Mouse (Mus musculus): ENCODE data around the gene Npw. TPM values are rescaled to one million over a fixed set of nuclear protein-coding genes. Genes with fewer than 3 reads are reported as not detected.
"Not testable (repeated sequence)": the region's sequence is repeated elsewhere in the genome, so short reads cannot be mapped to it uniquely, and the experiment has no call there.

The Npw gene
- polyA plus RNA-seq, 1 experiment from 2014 or later = 0.88 TPM

DNA sequence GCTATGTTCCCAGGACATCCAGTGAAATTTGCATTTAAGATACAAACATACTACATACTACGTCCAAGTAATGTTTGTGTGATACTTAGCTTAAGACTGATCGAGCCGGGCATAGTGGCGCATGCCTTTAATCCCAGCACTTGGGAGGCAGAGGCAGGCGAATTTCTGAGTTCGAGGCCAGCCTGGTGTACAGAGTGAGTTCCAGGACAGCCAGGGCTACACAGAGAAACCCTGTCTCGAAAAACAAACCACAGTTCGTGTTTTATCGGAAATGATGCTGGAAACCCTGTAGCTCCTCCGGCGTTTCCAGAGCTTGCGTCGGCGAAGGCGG lies 10.9 kb upstream of the Npw start:
- 10% methylated on average over 15 of the region's 15 CpGs for WGBS
- not testable (repeated sequence) for H3K27me3 ChIP-seq (ENCODE audit: low read depth, poor library complexity, severe bottlenecking); H3K9me3 ChIP-seq (replicated peaks); DNase-seq (ENCODE audit: low spot score)
- Histone ChIP-seq H3K36me3 (peaks cover 13% of the 10 kb centered on the region), H3K27ac (peak overlapping the region; percentile 95), H3K4me1 (peaks cover 51% of the 10 kb centered on the region), H3K4me3 (peak overlapping the region; percentile 99)

DNA sequence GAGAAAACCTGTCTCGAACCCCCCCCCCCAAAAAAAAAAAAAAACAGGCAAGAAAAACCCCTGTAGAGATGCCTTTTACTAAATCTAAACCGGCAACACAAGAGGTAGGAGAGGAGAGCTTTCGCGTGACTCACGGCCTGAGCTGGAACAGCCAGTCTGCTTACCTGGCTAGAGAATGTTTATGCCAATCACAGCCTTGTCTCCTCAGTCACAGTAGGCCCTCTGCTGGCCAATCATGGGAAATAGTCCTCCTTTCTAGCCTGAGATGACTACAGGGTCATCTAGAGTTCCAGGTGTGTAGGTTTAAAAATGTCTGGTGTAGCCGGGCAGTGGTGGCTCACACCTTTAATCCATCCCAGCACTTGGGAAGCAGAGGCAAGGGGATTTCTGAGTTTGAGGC lies 9.2 kb upstream of the Npw start:
- Histone ChIP-seq H3K36me3 (no peaks in the 10 kb centered on the region), H3K9me3 (replicated peaks) (no peaks in the 10 kb centered on the region), H3K4me1 (peaks cover 39% of the 10 kb centered on the region), H3K4me3 (no peak overlapping the region), H3K27me3 (ENCODE audit: low read depth, poor library complexity, severe bottlenecking) (no peaks in the 10 kb centered on the region), H3K27ac (no peak overlapping the region)
- 24% methylated on average over 6 of the region's 6 CpGs for WGBS
- peak; percentile 55 for DNase-seq (ENCODE audit: low spot score)

DNA sequence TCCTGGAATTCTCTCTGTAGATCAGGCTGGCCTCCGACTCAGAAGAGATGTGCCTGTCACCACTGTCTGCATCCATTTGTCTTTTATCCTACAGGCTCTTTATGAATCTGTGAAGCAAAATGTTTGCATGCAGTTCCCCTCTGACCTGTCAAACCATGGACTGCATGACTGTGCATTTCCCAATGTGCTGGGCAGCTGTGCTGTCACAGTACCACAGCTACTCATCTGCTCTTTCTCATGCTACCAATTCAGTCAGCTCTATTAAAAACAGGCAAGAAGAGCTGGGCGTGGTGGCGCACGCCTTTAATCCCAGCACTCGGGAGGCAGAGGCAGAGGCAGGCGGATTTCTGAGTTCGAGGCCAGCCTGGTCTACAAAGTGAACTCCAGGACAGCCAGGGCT lies 8.8 kb upstream of the Npw start:
- H3K27me3 ChIP-seq (ENCODE audit: low read depth, poor library complexity, severe bottlenecking); DNase-seq (ENCODE audit: low spot score); H3K9me3 ChIP-seq (replicated peaks); H3K27ac ChIP-seq; H3K4me3 ChIP-seq; H3K36me3 ChIP-seq: not testable (repeated sequence)
- peaks cover 35% of the 10 kb centered on the region for H3K4me1 ChIP-seq
- 69% methylated on average over 7 of the region's 7 CpGs for WGBS

DNA sequence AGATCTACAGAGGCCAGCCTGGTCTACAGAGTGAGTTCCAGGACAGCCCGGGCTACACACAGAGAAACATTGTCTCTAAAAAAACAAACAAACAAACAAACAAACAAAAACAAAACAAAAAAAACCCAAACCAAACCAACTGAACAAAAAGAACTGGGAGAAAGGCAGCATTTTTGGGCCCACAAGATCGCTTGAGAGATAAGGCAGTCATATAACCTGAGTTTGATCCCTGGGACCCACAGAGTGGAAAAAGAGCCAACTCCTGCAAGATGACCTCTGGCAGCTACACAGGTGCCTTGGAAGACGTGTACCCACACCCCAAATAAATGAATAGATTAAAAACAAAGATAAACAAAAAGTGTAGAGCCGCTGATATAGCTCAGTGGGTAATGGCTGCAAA lies 3.3 kb downstream of the Npw start:
- H3K27me3 ChIP-seq (ENCODE audit: low read depth, poor library complexity, severe bottlenecking) = peaks cover 59% of the 10 kb centered on the region
- no peak overlapping the region for H3K27ac ChIP-seq
- H3K36me3 ChIP-seq = no peaks in the 10 kb centered on the region
- no peak overlapping the region for H3K4me3 ChIP-seq
- WGBS = 79% methylated on average over 4 of the region's 4 CpGs
- no peak for DNase-seq (ENCODE audit: low spot score)
- H3K9me3 ChIP-seq (replicated peaks) = no peaks in the 10 kb centered on the region
- peaks cover 32% of the 10 kb centered on the region for H3K4me1 ChIP-seq

DNA sequence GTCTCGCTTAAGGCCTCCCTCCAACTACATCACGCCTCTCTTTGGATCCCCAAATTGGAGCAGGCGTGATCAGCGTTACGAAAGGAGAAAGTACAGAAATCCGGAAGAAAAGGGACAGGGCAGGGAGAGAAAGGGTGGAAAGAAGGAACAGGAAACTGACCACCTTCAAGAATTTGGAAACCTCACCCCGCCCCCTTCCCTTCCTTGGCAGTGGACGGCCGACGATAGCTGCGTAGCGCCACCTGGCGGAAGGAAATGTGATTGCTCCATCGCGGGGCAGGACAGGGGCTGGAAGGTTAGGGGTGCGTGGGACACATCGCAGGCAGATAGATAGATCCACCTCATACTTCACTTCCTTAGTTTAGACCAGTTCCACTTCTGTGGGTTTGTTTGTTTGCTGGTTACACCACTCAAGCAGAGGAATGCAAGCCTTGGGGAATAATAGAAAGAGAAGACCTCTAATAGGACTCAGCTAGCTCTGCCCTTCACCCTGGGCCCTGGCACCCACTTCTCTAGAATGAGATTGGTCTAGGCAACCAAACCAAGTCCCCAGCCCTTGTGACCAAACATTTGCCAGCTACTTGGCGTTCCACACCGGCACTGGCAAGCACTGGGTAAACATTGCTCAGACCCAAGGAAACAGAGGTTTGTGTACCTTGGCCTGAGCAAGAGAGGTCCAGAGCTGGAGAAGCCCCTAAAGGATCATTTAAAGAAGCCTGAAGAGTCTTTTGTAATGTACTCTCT lies 4.1 kb downstream of the Npw start:
- Histone ChIP-seq H3K27ac (peak overlapping the region; percentile 81), H3K4me1 (peaks cover 40% of the 10 kb centered on the region), H3K4me3 (peak overlapping the region; percentile 48), H3K27me3 (ENCODE audit: low read depth, poor library complexity, severe bottlenecking) (peaks cover 51% of the 10 kb centered on the region), H3K9me3 (replicated peaks) (no peaks in the 10 kb centered on the region), H3K36me3 (no peaks in the 10 kb centered on the region)
- WGBS = 5% methylated on average over 19 of the region's 19 CpGs
- DNase-seq (ENCODE audit: low spot score) = peak; percentile 95

DNA sequence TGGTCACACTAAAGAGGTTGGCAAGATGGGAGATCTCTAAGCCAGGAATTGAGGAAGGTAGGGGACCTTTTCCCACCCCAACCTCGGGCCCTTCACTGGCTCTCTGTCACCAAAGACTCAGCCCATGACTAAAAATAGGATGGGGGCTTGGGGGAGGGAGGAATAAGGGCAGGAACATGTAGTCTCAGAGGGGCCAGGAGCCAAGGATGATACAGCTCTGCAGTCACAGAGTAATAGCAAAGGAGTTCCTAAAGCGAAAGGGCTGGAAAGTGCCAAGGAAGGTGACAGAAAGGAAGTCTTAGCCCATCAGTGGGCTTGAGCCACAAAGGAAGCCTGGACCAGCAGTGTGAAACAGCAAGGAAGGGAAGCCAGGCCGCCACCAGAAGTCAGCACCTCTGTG lies 6.4 kb downstream of the Npw start:
- WGBS = 77% methylated on average over 3 of the region's 3 CpGs
- Histone ChIP-seq H3K27ac (no peak overlapping the region), H3K4me3 (no peak overlapping the region), H3K36me3 (peaks cover 7% of the 10 kb centered on the region; the same call in 1 of the 2 replicates), H3K4me1 (peaks cover 42% of the 10 kb centered on the region), H3K27me3 (ENCODE audit: low read depth, poor library complexity, severe bottlenecking) (peaks cover 42% of the 10 kb centered on the region), H3K9me3 (replicated peaks) (no peaks in the 10 kb centered on the region)
- DNase-seq (ENCODE audit: low spot score) = no peak

DNA sequence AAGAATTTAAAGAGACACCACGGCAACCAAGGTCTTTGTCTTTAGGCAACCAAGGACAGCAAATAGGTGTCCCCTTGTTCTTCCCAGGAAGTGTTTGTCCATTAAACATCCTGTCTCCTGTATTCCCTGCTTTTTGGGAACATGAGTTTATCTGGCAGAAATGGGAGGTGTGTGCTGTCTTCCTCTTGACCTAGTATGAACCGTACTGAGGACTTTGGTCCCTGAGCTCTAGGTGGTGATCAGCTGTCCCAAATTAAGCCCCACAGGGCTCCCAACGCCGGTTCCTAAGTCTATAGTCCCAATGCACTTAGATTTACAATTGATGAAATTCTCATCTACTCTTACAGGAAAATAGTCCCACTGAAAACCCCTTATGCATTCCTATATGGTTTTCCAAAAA lies 7.5 kb downstream of the Npw start:
- peaks cover 32% of the 10 kb centered on the region for H3K27me3 ChIP-seq (ENCODE audit: low read depth, poor library complexity, severe bottlenecking)
- H3K27ac ChIP-seq = peak overlapping the region; percentile 90
- DNase-seq (ENCODE audit: low spot score) = no peak
- H3K36me3 ChIP-seq = peaks cover 14% of the 10 kb centered on the region; the same call in 1 of the 2 replicates
- H3K9me3 ChIP-seq (replicated peaks) = no peaks in the 10 kb centered on the region
- peaks cover 46% of the 10 kb centered on the region for H3K4me1 ChIP-seq
- 82% methylated on average over 4 of the region's 4 CpGs for WGBS
- peak overlapping the region; percentile 90 for H3K4me3 ChIP-seq

DNA sequence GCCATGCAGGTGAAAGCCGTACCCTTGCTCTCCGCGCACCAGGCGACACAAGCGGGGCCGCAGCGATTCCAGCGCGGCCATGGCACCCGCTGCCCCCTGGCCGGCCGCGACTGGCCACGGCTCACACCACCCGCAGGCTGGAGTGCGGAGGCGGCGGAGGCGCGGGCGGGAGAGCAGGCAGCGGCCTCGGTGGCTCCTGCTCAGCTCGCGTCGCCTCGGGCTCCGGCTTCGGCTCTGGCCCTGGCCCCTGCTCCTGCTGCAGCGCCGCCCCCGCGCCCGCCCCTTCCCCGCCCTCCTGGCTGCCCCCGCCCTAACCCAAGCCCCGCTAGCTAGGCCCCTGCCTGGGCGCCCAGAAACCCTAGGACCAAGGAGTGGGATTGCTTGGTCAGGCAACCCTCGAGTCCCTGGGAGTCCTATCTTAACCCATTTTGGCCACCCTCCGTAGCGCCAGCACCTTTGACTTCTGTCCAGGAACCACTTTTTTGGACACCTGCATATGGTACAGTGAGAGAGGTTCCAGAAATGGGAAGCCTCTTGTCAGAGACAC lies 8.1 kb downstream of the Npw start, which contains the start of gene Slc9a3r2:
Slc9a3r2 (minus strand) TSS at position 258 of the 547 bp plus-strand sequence.
- under 1% methylated on average over 39 of the region's 41 CpGs for WGBS
- Histone ChIP-seq H3K27me3 (ENCODE audit: low read depth, poor library complexity, severe bottlenecking) (peaks cover 32% of the 10 kb centered on the region), H3K36me3 (peaks cover 18% of the 10 kb centered on the region; the same call in 1 of the 2 replicates), H3K4me1 (peaks cover 52% of the 10 kb centered on the region), H3K27ac (peak within 1 kb of the TSS; percentile 90), H3K4me3 (peak within 1 kb of the TSS; percentile 90), H3K9me3 (replicated peaks) (no peaks in the 10 kb centered on the region)
- DNase-seq (ENCODE audit: low spot score) = peak; percentile 87

DNA sequence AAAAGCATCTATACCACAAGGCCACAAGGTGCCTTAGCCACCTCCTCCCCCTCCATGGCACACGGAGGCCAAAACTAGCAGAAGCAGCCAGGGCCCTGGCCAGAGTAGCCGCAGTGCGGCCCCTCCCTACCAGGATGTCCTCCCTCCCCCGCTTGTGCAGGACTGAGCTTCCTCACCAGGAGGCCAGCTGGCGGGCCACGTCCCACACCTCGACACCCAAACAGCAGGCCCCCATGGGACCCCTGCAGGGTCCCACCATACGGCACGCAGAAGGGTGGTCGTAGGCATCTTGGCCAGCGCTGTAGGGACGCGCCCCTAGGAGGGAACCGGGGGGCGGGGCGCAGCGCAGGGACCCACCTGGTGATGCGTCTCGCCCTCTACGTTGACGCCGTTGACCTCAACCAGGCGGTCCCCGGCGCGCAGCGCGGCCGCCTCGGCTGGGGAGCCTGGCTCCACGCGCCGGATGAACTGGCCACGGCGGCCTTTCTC lies 8.6 kb downstream of the Npw start:
- H3K27me3 ChIP-seq (ENCODE audit: low read depth, poor library complexity, severe bottlenecking) = peaks cover 32% of the 10 kb centered on the region
- WGBS = 2% methylated on average over 35 of the region's 35 CpGs
- no peaks in the 10 kb centered on the region for H3K9me3 ChIP-seq (replicated peaks)
- DNase-seq (ENCODE audit: low spot score) = no peak
- H3K36me3 ChIP-seq = peaks cover 21% of the 10 kb centered on the region; the same call in 1 of the 2 replicates
- H3K27ac ChIP-seq = peak overlapping the region; percentile 90
- H3K4me1 ChIP-seq = peaks cover 57% of the 10 kb centered on the region
- peak overlapping the region; percentile 90 for H3K4me3 ChIP-seq

DNA sequence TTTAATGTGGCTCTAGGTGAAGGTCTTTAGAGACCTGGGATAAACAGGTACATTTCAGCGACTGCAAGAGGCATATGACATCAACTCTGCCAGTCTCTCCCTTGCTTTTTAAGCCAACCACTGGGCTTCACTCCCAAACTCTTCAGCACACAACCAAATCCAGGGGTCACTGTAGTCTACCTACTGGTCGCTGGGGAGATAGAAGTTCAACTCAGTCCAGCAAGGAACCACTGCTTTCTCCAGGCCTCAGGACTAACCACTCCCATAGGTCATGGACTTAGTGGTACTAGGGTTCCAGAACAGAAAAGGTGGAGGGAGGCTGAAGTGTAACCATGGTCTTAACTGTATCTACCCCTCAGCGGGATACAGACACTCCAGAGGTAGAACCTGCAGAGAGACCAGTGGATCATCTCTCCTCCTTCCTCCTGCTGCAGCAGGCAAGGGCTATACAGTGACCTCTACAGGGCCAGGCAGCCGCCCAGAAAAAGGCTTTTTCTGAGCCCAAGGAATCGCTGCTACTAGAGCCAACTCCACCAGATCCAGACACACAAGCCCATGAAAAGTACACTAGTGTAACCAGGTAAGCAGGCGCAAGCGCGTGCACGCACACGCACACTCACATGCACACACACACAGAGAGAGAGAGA lies 9.4 kb downstream of the Npw start:
- no peaks in the 10 kb centered on the region for H3K9me3 ChIP-seq (replicated peaks)
- H3K4me3 ChIP-seq = peak overlapping the region; percentile 90
- no peak for DNase-seq (ENCODE audit: low spot score)
- peak overlapping the region; percentile 90 for H3K27ac ChIP-seq
- WGBS = 74% methylated on average over 10 of the region's 10 CpGs
- peaks cover 24% of the 10 kb centered on the region; the same call in 1 of the 2 replicates for H3K36me3 ChIP-seq
- peaks cover 61% of the 10 kb centered on the region for H3K4me1 ChIP-seq
- peaks cover 32% of the 10 kb centered on the region for H3K27me3 ChIP-seq (ENCODE audit: low read depth, poor library complexity, severe bottlenecking)

DNA sequence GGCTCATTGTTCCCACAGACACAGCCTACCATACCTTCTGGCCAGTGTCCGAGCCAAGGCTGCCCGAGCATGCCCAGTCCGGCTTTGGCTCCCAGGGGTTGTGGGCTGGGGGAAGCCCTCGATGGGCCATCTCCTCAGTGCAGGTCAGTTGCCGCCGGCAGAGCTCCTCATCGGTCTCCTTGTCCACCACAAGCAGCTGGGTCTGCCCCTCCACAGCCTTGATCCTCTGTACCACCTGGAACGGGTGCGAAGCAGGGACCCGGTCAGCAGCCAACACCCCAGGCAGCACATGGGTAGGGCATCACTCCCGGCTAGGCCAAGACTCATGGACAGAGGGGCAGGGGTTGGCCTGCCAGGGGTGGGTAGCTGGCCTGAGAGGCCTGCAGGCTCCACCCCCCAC lies 10.8 kb downstream of the Npw start:
- H3K36me3 ChIP-seq = peaks cover 30% of the 10 kb centered on the region; the same call in 1 of the 2 replicates
- DNase-seq (ENCODE audit: low spot score) = no peak
- 78% methylated on average over 11 of the region's 11 CpGs for WGBS
- peaks cover 32% of the 10 kb centered on the region for H3K27me3 ChIP-seq (ENCODE audit: low read depth, poor library complexity, severe bottlenecking)
- H3K27ac ChIP-seq = peak overlapping the region; percentile 8; the same call in 1 of the 2 replicates
- peaks cover 72% of the 10 kb centered on the region for H3K4me1 ChIP-seq
- H3K4me3 ChIP-seq = peak overlapping the region; percentile 8; the same call in 1 of the 2 replicates
- H3K9me3 ChIP-seq (replicated peaks) = no peaks in the 10 kb centered on the region

DNA sequence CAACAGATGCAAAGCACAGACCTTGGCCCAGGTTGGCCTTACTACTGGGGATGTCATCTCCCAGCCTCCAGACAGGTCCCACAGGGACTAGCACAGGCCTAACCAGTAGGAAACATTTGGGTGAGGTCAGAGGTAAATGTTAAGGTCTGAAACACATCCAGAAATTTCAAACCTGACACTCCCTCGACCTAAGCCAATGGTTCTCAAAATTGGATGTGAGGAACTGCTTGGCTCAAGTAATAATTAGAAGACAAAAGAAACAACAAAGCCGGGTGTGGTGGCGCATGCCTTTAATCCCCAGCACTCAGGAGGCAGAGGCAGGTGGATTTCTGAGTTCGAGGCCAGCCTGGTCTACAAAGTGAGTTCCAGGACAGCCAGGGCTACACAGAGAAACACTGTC lies 11.9 kb downstream of the Npw start:
- no peak for DNase-seq (ENCODE audit: low spot score)
- Histone ChIP-seq H3K9me3 (replicated peaks) (no peaks in the 10 kb centered on the region), H3K27ac (0 out of 2 replicates have a peak overlapping the region, but pooled peaks have one; percentile 75), H3K4me1 (peaks cover 77% of the 10 kb centered on the region), H3K4me3 (no peak overlapping the region), H3K27me3 (ENCODE audit: low read depth, poor library complexity, severe bottlenecking) (peaks cover 23% of the 10 kb centered on the region), H3K36me3 (peaks cover 40% of the 10 kb centered on the region)
- WGBS = 92% methylated on average over 4 of the region's 4 CpGs

DNA sequence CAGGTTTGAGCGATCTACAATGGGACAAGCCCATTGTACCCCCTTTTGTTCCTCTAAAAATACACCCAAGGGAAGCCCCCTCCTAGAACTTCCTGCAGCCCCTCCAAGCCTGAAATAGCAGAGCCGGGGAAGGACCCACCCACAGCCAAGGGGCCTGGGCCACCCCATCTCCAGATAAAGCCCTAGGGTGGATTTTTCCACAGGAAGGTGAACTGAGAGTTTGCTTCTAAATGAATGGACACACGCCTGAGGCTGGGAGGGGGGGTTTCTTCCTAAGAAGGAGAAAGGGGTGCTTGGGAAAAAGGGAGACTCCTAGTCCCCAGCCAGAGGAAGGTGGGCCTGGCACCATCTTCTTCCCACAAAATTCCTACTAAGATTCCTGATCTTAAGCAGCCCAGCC lies 12.3 kb downstream of the Npw start:
- 88% methylated on average over 3 of the region's 3 CpGs for WGBS
- Histone ChIP-seq H3K27ac (0 out of 2 replicates have a peak overlapping the region, but pooled peaks have one; percentile 75), H3K4me3 (no peak overlapping the region), H3K9me3 (replicated peaks) (no peaks in the 10 kb centered on the region), H3K27me3 (ENCODE audit: low read depth, poor library complexity, severe bottlenecking) (peaks cover 18% of the 10 kb centered on the region; the same call in 1 of the 2 replicates), H3K4me1 (peaks cover 77% of the 10 kb centered on the region), H3K36me3 (peaks cover 43% of the 10 kb centered on the region)
- DNase-seq (ENCODE audit: low spot score) = no peak

All from limb, embryonic 10.5 days (tissue).